Mouse (Mus musculus) c-Kit-positive CD71-negative TER-119-negative erythroid progenitor cells, embryonic 14.5 days (primary cell): ENCODE measurements around the gene Synpo2.

ENCODE experiments used
- DNase-seq: peaks from one replicate; pipeline ENCODE4 v3.0.0-alpha.2; 2013; ENCODE audit warnings: low read depth

The Synpo2 gene

DNA sequence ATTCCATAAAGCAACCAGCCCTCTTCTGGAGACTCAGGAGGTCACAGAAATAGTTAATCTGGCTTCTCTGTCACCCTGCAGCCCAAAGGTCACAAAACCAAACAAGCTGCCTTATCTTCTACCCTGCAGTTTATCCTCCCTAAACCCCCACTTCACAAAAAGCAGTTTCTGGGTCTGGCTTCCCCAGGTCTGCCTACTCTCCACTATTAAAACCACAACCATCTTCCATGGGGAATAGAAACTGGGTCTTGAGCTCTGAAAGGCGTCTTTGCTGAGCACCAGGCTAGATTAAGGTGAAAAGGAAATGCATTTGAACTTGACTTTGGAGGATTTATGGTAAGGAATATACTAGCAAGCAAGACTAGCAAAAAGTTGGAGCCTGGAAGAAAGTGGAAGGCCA lies 71.8 kb downstream of the Synpo2 start:
- DNase-seq, result no peak

DNA sequence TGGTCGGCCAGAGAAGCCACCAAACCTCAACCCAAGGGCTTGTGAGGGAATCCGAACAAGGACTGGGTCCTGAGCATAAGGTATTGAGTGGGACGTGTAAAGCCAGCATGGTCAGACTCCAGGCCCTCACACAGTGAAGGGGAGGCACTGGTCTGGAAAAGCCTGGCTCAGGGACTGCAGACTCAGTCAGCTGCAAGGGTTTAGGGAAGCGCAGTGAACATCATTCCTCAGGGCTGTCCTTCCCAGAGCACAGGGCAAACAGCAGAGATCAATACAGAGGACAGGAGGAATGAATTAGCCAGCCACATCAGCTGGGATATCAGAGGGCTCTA lies 72.8 kb downstream of the Synpo2 start:
- no peak for DNase-seq

DNA sequence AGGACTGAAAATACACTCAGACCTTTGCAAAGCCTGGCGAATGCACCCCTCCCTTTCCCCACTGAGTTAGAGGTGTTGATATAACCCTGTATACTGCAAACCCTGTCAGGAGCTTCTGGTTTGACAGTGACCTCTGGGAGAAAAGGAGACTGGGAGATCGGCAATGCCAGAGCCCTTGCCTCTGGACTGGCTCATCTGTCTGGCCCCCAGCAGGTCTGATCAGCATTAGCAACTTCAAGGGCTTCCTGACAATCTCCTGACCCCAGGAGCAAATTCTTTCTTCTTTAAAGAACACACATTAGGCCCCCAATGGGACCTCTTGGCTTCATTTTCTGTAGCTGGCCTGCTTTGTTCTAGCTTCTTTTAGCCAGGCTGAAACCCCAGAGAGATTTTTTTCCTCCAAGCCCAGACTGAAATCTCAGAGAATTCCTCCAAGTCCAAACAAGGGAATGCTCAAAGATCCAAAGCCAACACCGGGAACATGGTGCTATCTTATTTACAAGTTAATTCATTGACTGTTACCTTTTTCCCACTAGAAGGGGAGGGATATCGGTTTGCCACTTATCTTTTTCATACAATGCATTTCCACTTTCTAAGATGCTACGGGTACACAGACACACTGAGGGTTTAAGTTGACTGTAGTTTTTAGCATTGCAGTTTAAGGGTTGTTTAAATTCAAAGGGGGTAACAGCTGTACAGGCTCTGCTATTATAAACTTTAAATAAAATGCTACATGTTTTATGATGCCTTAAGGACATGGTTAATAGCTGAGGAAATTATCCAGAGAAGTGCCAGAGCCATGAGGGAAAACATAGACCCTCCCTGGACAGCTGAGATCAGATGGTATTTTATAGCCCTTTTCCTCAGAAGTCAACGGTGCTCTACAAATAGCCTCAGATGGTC lies 73.4 kb downstream of the Synpo2 start:
- DNase-seq, result no peak

DNA sequence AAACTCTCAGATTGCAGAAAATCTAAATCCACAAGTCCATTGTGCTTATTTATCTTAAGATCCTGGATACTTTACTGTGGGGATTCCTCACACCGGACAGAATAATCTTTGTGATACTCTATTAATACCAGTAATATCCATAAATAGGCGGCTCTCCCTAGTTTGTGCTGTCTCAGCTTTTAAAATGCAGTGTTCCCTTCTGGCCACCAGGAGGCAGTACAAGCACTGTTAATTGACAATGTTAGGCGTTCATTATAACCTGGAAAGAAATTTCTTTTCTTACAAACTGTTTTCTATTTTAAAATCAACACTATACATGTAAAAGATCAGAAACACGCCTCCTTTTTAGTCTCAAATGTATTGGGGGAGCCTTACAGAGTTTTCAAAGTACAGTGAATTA lies 75.2 kb downstream of the Synpo2 start:
- peak; percentile 39 for DNase-seq

DNA sequence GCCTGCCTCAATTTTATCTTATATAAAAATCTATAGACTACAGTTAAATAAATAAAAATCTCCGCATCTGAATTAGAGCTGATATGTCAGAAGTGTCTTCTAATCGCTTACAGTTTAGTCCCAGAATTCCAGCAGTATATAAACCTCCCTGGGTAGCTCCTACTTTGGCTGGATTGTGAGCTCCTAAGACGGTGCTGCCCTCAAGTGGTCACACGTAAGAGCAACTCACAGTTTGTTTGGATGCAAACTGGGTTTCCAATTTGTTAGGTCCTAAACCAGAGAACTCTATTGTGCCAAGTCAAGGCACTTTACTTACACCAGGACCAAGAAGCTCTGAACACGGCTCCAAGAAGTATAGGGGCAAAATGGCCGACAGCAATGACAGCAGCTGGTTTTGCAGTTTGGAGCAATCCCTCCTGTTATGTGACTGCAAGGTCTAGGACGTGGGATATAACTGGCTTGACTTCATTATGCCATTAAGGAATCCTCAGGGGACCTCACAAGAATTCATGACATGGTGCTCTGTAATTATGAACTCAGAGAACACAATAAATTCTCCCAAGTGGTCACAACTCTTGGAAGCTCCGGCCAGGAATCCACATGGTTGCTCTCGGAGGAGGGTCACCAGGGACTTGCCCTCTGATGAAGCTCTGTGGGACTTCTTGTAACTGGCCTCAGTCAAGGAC lies 76.7 kb downstream of the Synpo2 start:
- DNase-seq, result peak; percentile 25

DNA sequence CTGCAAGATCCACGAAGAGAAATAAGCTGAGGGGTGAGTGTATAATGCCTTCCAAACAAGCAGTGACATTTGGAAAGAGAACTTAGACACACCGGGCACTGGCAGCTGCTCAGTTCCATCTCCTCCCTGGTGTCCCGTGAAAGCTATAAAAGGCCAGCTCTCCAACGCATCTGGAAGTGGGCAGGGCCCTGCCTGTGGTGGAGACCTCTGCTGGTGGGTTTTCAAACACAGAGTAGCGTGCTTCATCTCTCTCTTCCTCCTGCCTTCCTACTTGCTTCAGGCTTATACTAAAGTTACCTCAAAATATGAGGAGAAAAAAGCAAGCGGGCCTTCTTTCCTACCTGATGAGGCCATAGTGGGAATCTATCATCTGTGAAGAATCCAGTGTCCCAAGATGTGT lies 77.4 kb downstream of the Synpo2 start:
- no peak for DNase-seq

DNA sequence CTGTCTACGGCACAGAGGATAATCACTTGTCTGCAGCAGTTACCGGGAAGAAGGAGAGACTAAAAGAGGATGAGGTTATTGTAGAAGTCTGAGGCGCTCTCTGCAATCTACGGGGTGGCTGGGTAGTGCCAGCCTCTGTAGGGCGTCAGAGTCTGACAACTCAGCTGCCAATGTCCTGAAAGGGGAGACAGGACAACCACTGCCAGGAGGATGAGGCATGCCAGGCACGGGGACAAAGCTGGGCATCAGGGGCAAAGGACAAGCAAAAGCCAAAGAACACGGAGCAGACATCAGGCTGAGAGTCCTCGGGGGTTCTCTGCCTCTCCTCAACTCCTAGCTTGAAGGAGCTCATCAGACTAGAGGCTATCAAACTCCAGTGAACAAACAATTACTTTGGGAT lies 82.6 kb downstream of the Synpo2 start:
- no peak for DNase-seq

DNA sequence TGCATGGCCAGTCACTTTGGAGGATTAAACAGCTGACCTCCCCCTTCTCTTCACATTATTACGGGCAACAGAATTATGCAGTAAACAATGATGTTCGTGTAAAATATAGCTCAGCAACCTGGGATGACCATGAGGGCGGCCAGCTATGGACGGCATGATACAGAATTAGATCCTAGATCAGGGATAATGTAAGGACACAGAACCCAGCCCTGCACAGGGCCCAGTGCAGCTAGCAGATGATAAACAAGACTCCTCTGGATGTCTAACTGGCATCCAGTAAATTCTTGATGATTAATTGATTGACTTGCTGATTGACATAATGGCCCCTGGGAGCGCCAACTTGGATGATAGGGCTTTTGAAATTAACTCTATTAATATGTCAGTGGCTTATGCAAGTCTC lies 83.0 kb downstream of the Synpo2 start:
- DNase-seq, result no peak

DNA sequence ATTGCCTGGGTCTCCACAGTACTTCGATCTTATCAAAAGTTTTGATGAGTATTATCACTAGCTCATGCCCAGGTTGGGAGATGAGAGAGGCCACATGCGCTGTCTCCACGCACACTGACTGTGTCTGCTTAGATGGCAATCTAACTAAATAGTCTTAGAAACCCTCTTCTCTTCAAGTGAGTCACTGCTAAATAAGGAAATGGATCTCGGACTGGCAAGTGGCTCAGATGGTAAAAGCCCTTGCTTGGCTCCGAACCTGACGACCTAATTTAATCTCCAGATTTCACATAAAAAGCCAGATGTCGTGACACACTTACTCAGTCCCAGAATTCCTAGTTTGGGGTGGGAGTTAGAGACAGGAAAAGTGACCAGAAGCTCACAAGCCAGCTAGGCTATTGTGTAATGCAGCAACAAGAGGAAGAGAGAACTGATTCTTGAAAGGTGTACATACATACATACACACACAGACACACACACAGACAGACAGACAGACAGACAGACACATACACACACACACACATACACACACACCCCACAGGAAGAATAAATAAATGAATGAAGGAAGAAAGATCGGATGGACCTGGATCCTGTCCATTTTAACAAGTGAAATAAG lies 85.3 kb downstream of the Synpo2 start:
- no peak for DNase-seq

DNA sequence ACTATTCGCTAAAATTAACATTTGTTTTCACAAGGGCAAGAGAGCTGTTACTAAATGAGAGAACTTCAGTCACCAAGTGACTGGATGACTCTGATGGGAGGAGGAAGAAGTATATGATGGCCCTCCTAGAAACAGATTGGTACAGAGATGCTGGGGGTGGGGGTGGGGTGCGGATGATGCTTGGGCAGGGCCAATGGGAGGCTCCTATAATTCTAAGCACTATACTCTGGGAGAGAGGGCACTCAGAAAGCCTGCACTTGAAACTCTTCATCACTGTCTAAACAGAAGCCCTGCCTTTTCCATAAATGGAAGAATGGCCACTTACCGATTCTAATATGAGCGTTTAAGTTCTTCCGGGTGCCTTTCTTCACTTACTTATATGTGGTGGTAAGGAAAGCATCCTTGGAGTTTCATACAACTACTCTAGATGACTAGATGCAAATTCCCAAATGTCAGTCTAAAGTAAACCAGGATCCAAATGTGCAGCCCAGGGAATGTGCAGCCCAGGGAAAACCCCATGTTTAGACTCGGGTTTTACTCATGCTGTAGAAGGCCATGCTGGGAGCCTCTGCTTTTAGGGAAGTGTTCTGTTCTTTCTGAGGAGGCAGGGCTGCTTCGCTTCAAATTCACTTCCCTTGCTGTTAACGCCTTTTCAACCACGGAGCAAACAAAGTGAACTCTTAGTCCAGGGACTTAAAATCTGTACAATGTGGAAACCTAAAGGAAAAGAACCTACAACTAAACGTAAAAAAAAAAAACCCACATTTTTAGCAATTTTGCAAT lies 86.4 kb downstream of the Synpo2 start:
- no peak for DNase-seq

DNA sequence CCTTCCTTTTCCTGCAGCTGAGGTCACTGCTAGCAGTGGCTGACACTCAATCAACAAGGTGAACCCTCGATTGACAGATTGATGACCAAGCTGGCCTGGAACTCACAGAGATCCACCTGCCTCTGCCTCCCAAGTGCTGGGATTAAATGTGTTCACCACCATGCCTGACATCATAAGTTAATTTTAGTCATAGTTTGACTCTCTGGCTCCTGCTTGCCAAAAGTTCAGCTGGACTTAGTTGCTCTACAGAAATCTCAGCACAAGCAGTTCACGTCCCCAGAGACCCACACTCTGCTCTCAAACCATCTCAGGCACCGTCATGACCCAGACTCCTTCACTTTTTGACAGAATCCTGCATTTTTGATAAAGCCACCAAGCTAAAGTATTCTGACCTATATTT lies 87.3 kb downstream of the Synpo2 start:
- DNase-seq, result no peak

DNA sequence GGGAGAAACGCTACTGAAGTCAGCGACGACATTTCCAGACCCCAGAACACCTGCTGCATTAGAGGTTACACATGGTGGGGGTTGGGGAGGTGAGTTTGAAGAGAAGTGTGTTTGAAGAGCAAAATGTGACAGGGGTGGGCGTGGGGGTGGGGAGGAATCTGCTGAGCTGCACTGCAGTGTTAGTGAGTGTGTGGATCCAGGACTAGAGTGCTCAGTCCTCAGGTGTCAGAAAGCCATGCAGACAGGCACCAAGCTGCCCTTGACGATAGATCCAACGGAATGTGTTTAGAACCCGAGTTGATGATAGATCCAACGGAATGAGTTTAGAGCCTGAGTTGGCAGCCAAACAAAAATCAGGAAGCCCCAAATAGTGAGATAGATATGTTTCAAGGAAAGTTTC lies 89.4 kb downstream of the Synpo2 start:
- no peak for DNase-seq

DNA sequence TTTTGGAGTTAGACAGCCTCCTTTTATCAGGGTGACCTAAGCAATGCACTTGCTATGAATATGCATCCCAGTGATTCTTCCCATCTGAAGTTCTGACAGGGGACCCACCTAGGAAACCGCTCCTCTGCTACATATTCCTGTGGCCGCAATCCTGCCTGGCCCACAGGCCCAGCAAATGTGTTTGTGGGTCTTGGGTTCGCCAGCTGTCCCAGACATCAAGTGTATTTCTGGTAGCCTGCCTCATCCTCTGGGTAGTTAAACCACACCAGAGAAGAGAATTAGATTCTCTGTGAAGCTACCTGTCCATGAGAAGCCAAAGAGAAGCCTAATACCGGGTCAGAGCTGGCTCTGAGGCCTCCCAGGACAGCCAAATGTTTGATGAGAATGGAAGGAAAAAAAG lies 90.0 kb downstream of the Synpo2 start:
- no peak for DNase-seq

DNA sequence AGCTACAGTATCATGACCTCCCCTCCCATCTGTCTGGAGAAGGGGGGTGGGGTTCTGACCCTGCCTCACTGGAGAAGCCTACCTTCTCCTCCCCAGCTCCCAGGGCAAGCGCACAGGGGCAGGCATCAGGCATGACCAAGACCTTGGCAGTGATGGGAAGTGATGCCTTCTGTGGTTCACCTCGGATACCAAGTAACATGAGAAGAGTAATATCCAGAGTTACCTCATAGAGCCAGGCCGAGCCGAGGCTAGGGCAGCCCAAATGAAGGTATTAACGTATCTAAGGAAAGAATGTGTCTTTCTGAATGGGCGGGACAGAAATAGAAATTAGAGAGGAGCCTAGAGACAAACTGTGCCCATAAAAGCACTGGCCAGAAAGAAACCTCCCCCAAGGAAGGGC lies 92.5 kb downstream of the Synpo2 start:
- DNase-seq, result no peak

DNA sequence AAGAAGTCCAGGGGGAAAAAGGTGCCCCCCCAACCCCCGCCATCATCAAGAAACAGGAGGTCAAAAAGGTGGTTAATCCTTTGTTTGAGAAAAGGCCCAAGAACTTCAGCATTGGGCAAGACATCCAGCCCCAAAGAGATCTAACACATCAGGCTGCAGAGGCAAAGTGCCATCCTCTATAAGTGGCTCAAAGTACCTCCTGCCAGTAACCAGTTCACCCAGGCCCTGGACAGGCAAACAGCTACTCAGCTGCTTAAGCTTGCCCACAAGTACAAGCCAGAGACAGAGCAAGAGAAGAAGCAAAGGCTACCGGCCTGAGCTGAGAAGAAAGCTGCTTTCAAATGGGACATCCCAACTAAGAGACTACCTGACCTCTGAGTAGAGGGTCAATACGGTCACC lies 93.7 kb downstream of the Synpo2 start:
- no peak for DNase-seq

DNA sequence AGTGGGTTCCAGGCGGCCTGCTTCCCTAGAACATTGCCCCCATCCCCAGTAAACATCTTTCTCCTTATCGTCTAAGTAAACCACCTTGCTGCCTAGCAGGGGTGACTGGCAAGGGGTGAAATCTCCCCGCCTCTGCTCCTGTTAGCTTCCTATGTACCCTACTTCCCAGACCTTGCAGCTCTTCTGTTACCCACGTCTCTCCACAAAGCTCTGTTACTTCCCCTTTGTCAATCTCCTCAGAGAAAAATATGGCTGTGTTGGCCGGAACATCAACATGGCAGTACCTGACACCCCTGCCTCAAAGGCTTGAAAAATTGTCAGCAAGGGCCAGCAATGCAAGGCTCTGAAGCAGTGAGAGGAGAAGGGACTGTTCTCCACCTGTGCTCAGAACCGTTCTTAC lies 94.9 kb downstream of the Synpo2 start:
- no peak for DNase-seq

DNA sequence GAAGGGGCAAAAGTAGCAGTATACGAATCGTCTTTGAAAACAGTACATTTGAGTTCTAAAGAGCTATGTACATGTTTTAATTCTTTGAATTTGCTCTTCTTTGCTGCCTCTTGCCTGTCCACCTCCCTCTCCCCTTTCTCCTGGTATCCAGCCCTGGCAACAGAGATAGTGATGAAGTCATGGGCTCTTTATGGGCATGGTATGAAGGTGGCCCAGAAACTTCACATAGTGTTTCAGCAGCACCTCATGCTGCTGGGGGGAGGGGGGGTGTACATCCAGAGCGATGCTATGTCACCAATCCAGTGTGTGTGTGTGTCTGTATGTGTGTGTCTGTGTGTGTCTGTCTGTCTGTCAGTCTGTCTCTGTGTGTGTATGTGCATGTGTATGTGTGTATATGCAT lies 95.8 kb downstream of the Synpo2 start:
- DNase-seq, result no peak

DNA sequence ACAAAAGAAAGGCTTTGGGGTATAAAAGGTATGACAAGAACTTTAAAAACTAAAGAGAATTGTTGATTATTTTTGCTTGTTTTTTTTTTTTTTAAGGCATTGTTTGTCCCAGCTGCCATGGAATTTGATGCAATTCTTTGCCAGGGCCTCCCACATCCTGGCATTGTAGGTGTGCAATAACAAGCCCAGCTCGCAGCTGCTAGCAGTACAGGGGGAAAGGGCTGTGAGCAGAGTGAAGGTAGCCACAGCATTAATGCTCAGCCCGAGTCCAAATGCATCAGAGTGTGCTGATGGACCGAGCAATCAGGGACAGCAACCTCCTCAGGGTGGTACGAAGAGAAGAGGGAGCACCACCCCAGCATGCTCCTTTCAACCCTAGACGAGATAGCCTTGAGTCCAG lies 96.3 kb downstream of the Synpo2 start:
- DNase-seq, result no peak

DNA sequence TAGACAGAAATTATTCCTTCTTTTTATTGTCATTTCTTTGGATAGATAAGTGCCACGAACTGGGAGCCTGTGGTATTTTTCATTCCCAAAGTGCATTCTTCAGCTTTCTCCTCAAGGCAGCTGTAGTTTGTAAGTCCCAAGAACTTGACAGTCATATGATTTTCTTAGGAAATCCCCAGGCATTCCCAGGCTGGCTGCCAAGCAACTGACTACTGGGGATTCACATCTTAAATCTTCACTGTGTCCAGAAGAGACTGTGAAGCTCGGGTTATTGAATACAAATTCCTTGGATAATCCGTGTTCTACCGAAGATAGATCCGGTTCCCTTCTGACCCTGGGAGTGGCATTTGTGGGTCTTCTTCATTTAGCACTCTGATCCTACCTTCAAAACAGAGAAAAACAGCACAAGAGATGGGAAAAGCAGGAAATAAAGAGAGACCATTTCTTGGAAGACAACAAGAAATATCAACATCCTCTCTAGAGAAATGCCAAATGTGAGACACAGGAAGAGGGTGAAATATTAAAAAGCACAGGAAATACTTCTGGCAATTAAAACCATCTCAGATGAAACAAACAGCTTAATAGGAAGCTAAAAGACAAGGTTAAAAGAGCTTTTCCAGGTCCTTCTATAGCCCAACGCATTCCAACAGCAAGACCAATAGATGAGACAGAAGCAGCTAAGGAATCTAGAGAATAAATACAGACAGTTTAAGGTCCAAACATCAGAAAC lies 97.5 kb downstream of the Synpo2 start:
- no peak for DNase-seq

DNA sequence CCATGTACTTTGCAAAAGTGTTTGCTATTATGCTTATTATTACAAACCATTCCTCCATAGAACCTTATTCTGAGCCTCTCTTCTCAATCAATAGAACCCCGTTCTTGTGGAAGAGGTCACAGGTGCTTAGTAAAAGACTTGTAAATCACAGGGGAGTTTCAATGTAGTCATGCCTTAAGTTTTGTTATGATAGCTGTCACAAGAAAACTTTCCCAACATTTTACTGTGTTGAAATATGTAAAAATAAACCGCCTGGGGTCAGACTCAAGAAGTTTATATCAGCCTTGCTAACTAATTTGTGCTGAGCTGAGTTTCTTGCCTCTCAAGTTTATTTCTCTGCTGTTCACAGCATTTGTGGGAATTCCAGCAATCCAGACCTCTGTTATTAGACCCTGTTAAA lies 103.8 kb downstream of the Synpo2 start:
- DNase-seq, result no peak

DNA sequence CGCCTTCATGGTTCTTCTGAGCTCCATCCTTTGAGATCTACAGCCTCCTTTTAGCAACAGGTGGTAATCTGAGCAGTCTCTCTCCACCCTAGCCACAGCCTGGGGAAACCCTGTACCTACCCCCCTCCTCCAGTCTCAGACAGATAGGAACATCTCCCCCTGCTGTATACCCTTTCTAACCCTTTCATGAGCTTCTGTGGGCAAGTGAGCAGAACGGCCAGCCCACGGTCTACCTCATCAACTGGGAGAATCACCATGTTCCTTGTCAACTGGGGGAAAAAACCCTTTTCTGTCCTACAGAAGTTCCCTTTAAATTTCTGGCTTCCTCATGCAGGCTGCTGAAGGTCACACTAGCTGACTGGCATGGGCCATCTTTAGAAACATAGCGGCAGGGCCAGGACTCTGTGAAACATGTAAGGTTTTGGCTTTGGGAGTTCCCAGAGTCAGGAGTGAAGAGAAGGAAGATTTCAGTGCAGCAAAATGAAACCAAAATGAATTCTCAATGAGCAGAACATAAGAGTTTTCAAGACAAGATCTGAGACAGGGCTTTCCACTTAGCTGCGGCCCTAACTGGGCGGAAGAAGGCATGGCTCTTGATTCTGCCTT lies 104.7 kb downstream of the Synpo2 start:
- no peak for DNase-seq
